Mouse (Mus musculus) c-Kit-negative CD71-positive TER-119-positive erythroid progenitor cells, embryonic 14.5 days (primary cell): ENCODE results near the gene Olfr1320.
"Not testable (repeated sequence)": the region's sequence is repeated elsewhere in the genome, so short reads cannot be mapped to it uniquely, and the experiment has no call there.

Experiments used
- DNase-seq: peaks from one replicate; pipeline ENCODE4 v3.0.0-alpha.2; 2013; ENCODE audit warnings: low read depth, low spot score

Olfr1320 gene

DNA sequence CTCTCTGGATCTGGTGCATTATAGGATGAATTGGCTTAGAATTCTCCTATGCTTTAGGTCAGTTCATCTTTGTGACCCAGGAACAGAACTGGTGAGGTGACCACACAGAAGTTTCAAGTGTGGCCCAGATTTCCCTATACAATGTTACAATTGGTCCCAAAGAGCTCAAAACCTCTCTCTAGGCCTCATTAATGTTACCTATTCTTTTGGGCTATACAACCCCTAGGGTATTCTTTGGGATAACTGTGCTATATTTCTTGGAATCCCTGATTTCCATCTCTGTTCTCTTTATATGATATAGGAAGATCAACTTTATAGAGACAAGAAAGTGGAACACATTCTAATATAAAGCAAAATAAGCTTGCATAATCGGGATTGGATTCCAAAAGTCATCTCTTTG is at the start of gene Olfr1320:
Gene Olfr1320 (plus strand): TSS at position 301 of the 400 bp plus-strand sequence.
- DNase-seq = no peak

DNA sequence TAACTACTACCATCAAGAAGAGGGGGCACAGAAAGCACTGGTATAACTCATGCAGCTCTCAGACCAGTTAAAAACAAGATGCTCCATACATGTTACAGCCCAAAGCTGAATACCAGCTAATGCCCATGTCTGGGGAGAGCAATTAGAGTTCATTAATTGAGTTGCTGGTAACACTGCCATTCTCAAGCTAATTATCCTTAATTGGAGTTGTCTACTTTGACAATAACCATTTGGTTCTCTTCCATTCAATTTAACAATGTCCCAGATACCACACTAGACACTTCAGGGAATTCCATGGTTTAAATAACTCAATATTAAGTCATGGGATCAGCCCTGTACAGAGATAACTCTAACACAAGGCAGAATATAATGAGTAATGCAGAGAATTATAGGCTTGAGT is 44.6 kb upstream of the Olfr1320 start:
- DNase-seq = no peak

DNA sequence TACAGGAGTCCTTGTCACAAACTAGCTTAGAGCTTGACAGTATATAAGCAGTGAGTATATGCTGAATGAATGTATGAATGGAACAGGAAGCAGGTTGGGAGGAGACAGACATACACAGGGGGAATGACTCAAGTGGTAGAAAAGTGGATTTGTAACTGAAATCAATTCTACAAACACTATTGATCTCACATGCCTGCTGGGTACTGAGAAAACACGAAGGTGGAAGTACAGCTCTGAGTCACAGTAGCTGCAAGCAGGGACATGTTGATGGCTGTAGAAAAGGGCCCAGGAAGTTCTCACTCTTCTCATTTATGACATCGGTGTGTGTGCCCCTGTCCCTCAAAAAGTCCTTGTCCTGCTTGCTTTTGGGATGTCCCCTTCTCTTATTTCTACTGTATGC is 40.9 kb upstream of the Olfr1320 start:
- DNase-seq = no peak

DNA sequence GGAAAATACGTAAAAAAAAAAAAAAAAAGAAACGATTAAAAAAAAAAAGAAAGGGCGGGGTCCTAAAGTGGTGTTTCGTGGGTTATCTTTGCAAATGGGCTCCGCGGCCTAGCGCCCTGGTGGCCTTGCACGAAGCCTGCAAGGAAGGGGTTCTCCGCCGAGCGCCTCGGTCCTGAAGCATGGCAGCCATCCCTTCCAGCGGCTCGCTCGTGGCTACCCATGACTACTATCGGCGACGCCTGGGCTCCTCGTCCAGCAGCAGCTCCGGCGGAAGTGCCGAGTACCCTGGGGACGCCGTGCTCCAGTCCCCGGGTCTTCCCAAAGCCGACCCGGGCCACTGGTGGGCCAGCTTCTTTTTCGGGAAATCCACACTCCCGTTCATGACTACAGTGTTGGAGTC is 11.4 kb upstream of the Olfr1320 start:
- not testable (repeated sequence) for DNase-seq
